16 mouse cellular contexts compared by ENCODE assay signal in the genomic region with DNA sequence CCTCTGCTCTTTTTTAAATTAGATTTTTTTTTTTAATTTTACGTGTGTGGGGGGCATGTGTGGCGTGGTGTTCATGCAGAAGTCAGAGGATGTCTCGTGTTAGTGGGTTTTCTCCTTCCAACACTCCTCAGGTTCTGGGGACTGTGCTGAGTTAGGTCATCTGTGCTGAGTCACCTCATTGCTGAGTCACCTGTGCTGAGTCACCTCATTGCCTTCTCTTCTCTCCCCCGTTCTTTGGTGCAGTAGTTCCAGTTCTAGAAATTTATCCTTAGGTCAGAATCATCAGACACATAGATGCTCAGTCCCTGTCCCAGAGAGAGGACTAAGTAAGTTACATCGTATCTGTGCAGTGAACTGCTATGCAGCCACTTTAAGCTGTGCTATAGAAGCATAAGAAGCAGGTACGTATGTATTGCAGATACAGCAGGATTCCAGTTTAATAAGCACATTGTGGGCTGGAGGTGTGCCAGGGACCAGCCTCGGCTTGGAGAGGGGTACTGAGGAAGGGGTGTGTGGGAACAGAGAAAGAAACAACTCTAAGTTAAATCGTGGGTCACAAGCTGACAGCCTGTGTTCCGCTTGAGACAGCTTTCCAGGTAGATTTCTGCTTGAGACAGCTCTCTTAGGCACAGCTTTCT. TPM values are rescaled to one million over a fixed set of nuclear protein-coding genes. Genes with fewer than 3 reads are reported as not detected.
DNase-seq lines count a peak whose midpoint lies in the region; ATAC-seq and TF ChIP-seq lines count a peak whose summit lies in the region.
"Had no signal": no experiment of that assay in that cellular context is flagged by ENCODE, and none has a peak within 500 bp of the region (broad histone marks: within the 10 kb centered on the region; RNA-seq: fewer than 3 reads in every experiment).

No protein-coding gene starts in this region.

- WGBS in liver, embryonic 15.5 days (ENCODE audit: insufficient replicate concordance), result 55% methylated on average over 9 of the region's 9 CpGs

- no peaks in the 10 kb centered on the region for H3K9me3 ChIP-seq in ES-E14 (ENCODE audit: control insufficient read depth, insufficient read depth, low read depth, low read length)
- no peaks in the 10 kb centered on the region for H3K9me3 ChIP-seq in liver, embryonic 15.5 days (replicated peaks)

- peak overlapping the region; percentile 48; the same call in 1 of the 2 replicates for H3K27ac ChIP-seq in left cerebral cortex, adult 2 months
- H3K27ac ChIP-seq in ES-E14 (ENCODE audit: insufficient read depth, low read depth, low read length, poor library complexity, severe bottlenecking), result no peak overlapping the region
- H3K27ac ChIP-seq in liver, embryonic 15.5 days (replicated peaks), result peak overlapping the region; percentile 79

- peak; percentile 82 for ATAC-seq in liver, embryonic 15.5 days (ENCODE audit: insufficient read depth)
- ATAC-seq: forebrain, postnatal 0 days had no signal

- in situ Hi-C loops in ES-E14 (cut with MboI; ENCODE audit: low sequenced_read_pairs in 2 of 2, unreplicated experiment in 2 of 2), result no loop called here

- no peak overlapping the region for H3K4me3 ChIP-seq in left cerebral cortex, adult 2 months
- no peak overlapping the region for H3K4me3 ChIP-seq in ES-E14 (ENCODE audit: insufficient read depth in 1 of 2, low read depth in 1 of 2, low read length in 2 of 2, poor library complexity in 1 of 2, severe bottlenecking in 1 of 2)
- no peak overlapping the region for H3K4me3 ChIP-seq in liver, embryonic 15.5 days (replicated peaks)

- no peak overlapping the region for H3K9ac ChIP-seq in ES-E14 (ENCODE audit: insufficient read depth, low read depth, low read length, poor library complexity, severe bottlenecking)
- no peak overlapping the region for H3K9ac ChIP-seq in liver, embryonic 15.5 days
- H3K9ac ChIP-seq: forebrain, postnatal 0 days had no signal

- DNase-seq in left cerebral cortex, adult 2 months (ENCODE audit: extremely low spot score in 1 of 2, low spot score in 2 of 2), result no peak
- DNase-seq in left cerebral cortex, postnatal 4 days, result no peak
- DNase-seq in ES-E14 (ENCODE audit: low read depth, low spot score), result no peak
- DNase-seq in brain, adult 2 months (ENCODE audit: low read depth, low spot score), result peak; percentile 89
- no peak for DNase-seq in testis, postnatal 14 days (ENCODE audit: low spot score)
- no peak for DNase-seq in cerebellum, postnatal 4 days (ENCODE audit: low spot score in 2 of 2)
- DNase-seq in layer of hippocampus, adult 18-20 months (ENCODE audit: low spot score in 2 of 2), result no peak
- DNase-seq: cerebellum, postnatal 14 days; forebrain, postnatal 0 days; gastrocnemius, postnatal 36 days; heart, postnatal 10 days; kidney, adult 9 months; lung, postnatal 4 days; right cerebral cortex, postnatal 4 days; thymus, postnatal 4 days had no signal

- H3K36me3 ChIP-seq in ES-E14 (ENCODE audit: control insufficient read depth, insufficient read depth, low read length, poor library complexity, severe bottlenecking), result peaks cover 39% of the 10 kb centered on the region
- no peaks in the 10 kb centered on the region for H3K36me3 ChIP-seq in liver, embryonic 15.5 days (replicated peaks)

- intact Hi-C loops in left cerebral cortex, adult 2 months (cut with DNase I), result no loop called here
- intact Hi-C loops in left cerebral cortex, postnatal 4 days (cut with DNase I), result no loop called here

- H3K4me1 ChIP-seq in ES-E14 (ENCODE audit: control insufficient read depth in 2 of 2, insufficient read depth in 2 of 2, low read length in 2 of 2, poor library complexity in 1 of 2), result no peaks in the 10 kb centered on the region
- H3K4me1 ChIP-seq in liver, embryonic 15.5 days (replicated peaks), result peaks cover 22% of the 10 kb centered on the region

- TF ChIP-seq CTCF in left cerebral cortex, adult 2 months (IDR thresholded peaks at IDR 0.05), result no peak

- peak overlapping the region; percentile 23; the same call in 1 of the 2 replicates for H3K4me2 ChIP-seq in liver, embryonic 15.5 days

- H3K27me3 ChIP-seq in liver, embryonic 15.5 days, result no peaks in the 10 kb centered on the region

TF ChIP-seq in ES-E14, 5 proteins besides CTCF, POLR2A, EP300 and RAD21:
- peak; percentile 85 for TF ChIP-seq MAFK (IDR thresholded peaks at IDR 0.05; ENCODE audit: insufficient read depth, low read depth, low read length)
- TF ChIP-seq HCFC1 (IDR thresholded peaks at IDR 0.05; ENCODE audit: borderline replicate concordance, insufficient read depth, low read length), result no peak
- no peak for TF ChIP-seq ZC3H11A (IDR thresholded peaks at IDR 0.05; ENCODE audit: borderline replicate concordance, low read depth, low read length)

RNA-seq across cellular contexts. Expression of gene Clstn1, which starts 46.5 kb away (rescaled TPM):
- total RNA-seq in left cerebral cortex, adult 2 months (2021), result 1,000 to 10,000 TPM; 1,405 to 1,413 TPM
- 100 to 1,000 TPM; 494 to 507 TPM for total RNA-seq in left cerebral cortex, postnatal 4 days (2021)
- total RNA-seq in ES-E14 (2012; rRNA removed), result 115 and 254 TPM in 2 replicates
- 2.0 and 2.5 TPM in 2 replicates for polyA plus RNA-seq in liver, embryonic 15.5 days (2015; fragmentation: Nextera tagmentation; extraction: Ambion mirVana)
- 100 to 1,000 TPM; 839 to 867 TPM for total RNA-seq in layer of hippocampus, adult 18-20 months (2021)
